Mouse (Mus musculus): ENCODE measurements around the gene Dlx1.

The Dlx1 gene

DNA sequence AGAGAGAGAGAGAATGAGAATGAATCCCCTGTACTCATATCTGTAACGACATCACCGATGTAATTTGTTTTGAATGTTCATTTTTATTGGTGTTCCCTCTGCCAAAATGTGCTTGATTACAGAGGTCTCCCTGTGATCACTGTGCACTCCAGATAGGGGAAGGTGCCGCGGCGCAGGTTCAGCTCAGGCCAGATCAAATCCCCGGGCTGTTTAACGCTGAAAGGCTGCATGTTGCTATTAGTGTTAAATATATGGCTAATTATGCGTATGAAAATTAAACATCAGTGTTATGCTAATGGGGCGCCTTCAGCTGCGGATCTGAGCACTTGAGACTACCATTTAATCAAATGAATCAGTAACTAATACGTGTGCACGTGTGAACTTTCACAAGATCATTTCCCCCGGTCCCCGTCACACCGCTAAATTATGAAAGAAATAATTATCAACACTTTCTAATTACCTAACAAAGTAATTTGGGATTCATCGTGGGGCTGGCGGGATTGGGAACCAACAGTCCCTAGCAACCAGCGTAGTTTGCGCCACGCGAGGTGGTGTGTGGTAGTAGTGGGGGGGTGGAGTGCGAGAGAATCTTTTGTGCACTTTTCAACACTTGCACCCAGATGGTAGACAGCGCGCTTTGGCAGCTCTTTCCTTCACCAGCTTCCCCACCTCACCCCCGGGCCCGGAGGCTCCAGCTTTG lies at the start of gene Dlx1:
Dlx1 (plus strand) TSS at position 100 of the 700 bp plus-strand sequence.
- DNase-seq: no peak

GRCm38 (mm10) chr2:71479917-71480316 lies 48.0 kb upstream of the Dlx1 start:
- DNase-seq: no peak

- DNase-seq: no peak
Observed at GRCm38 (mm10) chr2:71481825-71482224, 46.1 kb upstream of the Dlx1 start.

DNA sequence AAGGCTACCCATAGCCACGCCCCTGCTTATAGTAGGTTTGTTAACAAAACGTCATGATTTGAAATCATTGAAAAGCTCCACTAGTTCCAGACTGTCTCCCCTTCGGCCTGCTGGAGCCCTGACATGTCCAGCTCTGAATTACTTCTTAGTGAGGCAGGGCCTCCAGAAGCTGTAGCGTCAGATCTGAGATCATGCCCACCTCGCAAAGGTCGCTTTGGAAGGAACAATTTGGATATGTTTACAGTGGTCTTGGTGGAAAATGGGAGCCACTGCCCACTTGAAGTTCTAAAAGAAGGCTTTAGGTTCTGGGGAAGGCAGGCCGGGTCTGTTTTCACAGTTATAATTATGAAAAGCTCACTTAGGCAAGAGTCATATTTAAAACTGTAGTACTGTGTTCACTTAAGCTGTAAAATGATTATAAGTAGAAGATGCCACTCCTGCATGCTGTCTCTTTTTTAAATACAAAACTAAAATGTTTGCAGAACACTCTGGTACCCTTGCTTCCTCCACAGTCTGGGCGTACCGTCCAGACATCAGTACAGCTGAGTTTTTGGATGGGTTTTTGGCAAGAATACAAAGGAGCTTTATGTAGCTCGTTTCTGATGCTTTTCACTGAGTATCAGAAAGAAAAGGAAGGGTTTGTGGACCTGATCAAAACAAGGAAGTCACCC lies 44.7 kb upstream of the Dlx1 start:
- DNase-seq: no peak

- DNase-seq: no peak
Observed at GRCm38 (mm10) chr2:71483717-71484066, 44.2 kb upstream of the Dlx1 start.

DNA sequence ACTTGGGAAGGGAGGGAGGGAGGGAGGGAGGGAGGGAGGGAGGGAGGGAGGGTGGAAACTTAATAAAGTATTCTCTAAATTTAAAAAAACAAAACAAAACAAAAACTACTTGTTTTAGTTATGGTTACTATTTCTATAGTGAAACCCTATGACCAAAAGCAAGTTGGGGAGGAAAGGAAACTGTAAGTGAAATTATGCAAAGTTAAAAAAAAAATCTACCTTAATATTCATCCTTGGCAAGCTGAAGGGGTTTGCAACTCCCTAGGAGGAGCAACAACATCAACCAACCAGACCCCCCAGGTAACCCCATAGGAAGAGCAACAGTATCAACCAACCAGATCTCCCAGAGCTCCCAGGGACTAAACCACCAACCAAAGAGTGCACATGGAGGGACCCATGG lies 36.6 kb upstream of the Dlx1 start:
- no peak for DNase-seq

- no peak for DNase-seq
Observed at GRCm38 (mm10) chr2:71493161-71493683, 34.7 kb upstream of the Dlx1 start.

DNA sequence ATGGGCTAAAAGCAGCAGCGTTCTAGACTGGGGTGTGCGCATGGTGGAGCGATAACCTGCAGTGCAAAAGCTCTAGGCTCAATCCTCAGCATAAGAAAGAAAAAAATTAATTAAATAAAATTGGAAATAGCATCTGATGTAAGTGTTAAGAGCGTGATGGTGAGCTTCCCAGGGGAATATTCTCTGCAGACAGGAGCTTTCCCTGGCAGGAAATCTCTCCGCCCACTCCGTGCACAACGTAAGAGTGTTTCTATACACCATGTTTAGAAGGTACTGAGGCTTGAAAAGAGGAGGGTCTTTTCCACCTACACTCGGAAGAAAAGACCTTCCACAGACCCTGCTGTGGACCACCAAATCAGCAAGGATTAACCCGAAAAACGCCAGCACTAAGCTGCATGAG lies 33.4 kb upstream of the Dlx1 start:
- no peak for DNase-seq

DNA sequence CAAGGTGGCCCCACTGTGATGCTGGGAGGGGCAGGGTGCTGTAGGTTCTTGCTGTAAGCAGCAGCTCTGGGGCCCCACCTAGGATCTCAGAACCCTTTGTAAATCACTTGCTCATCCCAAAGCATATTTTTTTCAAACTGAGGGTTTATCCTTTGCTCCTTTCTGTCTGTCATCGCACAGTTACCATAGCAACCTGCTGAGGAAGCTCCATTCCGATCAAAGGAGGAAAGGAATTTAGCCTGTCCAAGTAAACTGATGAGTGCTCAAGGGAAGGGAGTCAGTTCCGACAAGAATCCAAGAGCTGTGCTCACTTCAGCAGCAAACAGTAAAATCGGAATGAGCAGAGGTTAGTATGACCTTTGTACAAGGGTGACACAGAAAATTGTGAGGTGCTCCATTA lies 32.9 kb upstream of the Dlx1 start:
- no peak for DNase-seq

DNA sequence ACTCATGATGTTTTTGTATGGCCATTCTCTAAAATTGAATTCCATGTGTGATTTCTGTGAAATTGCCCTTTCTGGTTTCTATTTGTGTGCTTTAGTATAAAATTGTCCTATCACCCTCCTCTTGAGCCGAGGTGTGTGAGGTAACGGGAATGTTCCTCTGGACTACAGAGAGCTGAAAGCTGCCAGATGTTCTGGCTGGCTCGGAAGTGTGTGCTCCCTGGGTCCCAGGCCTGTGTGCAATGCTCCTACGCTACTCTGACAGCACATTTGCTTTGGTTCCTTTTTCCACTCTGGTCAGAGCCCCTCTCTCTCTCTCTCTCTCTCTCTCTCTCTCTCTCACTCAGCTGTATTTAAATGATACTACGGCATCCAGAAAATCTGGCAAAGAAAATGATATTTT lies 30.7 kb upstream of the Dlx1 start:
- DNase-seq: no peak

DNA sequence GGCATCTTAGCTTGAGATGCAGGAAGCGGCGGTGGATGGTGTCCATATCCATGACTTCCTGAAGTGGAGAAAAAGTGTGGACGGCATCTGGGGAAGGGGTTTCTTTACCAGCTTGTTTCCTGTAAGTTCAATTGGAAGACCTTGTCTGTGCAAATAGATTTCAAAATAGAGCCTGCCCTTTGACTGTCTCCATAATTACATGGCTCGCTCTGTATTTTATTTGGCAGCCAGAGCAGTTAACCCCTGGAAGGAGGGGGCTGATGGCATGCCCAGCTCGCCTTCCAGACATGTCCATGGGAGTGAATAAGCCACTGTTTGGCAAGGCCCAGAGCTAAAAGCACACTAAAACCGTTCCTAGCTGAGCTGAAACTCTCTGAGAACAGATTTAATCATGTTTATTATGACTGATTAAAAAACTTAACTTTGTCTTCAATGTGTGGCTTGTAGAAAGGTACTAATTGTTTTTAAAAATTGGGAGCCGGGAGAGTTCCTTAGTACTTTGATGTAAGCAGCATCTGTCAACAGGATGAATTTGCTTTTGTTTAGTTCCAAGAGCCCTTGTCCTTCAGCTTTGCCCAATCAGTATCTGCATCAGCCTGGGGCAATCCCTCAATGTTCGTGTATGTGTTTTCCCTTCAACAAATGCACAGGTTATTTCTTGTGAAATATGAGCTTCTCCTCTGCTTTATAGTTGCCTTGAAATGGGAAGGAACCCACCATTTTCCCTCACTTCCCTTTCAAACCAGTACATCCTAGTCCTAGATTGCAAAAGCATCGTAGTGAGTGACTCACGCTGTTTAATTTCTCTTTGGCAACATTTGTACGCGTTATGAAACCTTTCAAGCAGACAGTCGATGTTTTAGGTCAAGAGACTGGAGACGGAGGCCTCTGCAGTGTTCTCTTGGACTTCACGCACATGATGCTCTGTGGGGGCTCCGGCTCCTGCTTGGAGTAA lies 28.4 kb upstream of the Dlx1 start:
- peak; percentile 3 for DNase-seq

DNA sequence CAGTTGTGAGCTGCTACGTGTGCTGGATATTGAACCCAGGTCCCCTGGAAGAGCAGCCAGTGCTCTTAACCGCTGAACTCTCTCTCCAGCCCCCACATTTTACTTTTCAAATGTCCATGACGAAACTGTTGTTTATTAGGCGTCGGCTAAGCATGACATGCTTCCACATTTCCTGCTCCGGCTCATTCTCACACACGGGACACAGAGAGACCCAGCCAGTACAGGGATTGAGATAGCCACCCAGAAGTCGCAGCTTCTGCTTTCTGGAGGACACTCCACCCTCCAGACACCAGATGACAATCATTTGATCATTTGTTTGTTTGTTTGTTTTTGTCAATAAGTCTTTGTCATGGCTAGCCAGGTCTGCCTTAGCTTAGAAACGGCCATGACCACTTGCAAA lies 23.1 kb upstream of the Dlx1 start:
- DNase-seq: no peak

DNA sequence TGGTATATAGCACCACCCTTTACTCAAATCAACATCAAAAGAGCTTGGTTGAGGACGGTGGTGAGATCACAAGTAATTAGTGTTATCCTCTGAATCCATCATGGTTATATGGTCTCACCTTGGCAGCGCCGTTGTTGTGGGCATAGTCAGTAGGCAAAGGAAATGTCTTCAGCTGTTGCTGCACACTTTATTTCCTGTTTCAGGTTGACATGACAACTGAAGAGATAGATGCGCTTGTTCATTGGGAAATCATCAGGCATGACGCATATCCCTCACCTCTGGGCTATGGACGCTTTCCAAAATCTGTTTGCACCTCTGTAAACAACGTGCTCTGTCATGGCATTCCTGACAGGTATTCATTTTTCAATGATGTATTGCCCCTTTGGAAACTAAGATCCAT lies 16.7 kb upstream of the Dlx1 start:
- no peak for DNase-seq

GRCm38 (mm10) chr2:71512326-71512725 lies 15.6 kb upstream of the Dlx1 start:
- no peak for DNase-seq

GRCm38 (mm10) chr2:71516995-71517394 lies 10.9 kb upstream of the Dlx1 start:
- DNase-seq: no peak

- DNase-seq: no peak
Observed at GRCm38 (mm10) chr2:71517466-71518099, 10.3 kb upstream of the Dlx1 start.

GRCm38 (mm10) chr2:71522871-71523270 lies 5.0 kb upstream of the Dlx1 start:
- DNase-seq: no peak

DNA sequence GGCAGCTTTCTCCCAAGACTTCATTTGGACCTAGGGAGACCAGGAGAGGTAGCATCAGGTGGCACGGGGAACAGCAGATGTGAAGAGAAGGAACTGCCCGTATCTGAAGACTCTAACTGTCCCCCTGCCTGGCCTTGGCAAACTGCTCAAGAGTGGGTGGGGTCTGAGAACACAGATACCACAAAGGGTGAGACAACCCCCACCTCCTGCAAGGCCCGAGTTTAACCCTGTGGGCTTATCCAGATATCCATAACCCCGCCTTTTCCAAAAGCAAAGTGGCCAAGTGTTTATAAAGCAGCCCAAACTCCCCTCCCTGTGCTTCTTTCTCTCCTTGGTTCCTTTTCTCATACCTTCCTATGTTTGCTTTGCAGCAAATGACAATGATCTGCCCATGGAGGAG lies 4.5 kb upstream of the Dlx1 start:
- DNase-seq: no peak

DNA sequence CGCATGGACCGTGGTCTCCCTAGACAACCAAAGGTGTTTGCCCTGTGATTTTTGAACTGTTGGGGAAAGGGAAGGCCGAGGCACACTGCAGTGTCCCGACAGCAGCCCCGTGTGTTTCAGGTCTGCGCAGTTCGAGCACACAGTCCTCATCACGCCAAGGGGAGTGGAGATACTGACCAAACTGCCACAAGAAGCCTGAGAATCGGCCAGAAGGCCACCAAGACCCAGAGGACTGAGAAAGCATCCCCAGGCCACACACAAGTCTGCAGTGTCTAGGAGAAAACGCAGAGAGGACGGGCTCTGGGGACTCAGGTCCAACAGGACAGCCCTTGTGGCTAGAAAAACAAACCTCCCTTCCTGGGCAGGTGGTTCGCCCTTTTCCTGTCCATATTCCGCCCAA lies 3.1 kb upstream of the Dlx1 start:
- DNase-seq: no peak

- DNase-seq: no peak
Observed at GRCm38 (mm10) chr2:71526595-71527322, 1.2 kb upstream of the Dlx1 start.

- DNase-seq: no peak
Observed at GRCm38 (mm10) chr2:71527323-71528013, 445 bp upstream of the Dlx1 start.

All from kidney, adult 9 months (tissue).